In the genomic region with DNA sequence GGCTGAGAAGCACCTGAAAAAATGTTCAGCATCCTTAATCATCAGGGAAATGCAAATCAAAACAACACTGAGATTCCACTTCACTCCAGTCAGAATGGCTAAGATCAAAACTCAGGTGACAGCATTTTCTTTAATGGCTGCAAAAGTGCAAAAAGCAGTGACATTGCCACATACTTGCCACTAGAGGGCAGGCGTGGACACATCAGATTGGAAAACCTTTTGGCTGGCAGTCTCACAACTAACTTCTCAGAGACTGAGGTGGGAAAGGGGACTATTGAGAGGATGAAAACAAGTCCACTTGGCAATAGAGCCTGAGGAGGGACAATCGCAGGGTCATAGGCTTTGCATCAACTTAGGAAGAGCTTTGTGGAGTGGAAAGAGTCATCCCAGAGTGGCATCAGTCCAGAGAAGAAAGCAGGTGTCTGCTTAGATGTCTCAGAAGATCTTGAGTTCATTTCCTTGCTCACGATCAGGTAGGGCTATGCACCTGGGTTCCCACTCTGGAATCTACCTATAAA, we compare ENCODE assay signal across 8 mouse cellular contexts. TPM values are rescaled to one million over a fixed set of nuclear protein-coding genes. Genes with fewer than 3 reads are reported as not detected.
DNase-seq lines count a peak whose midpoint lies in the region; ATAC-seq and TF ChIP-seq lines count a peak whose summit lies in the region.

No protein-coding gene starts in this region.

- no peaks in the 10 kb centered on the region for H3K36me3 ChIP-seq in forebrain, embryonic 10.5 days (replicated peaks)
- H3K36me3 ChIP-seq in forebrain, embryonic 13.5 days (ENCODE audit: poor library complexity, severe bottlenecking): no peaks in the 10 kb centered on the region
- no peaks in the 10 kb centered on the region for H3K36me3 ChIP-seq in liver, adult 2 months (ENCODE audit: control insufficient read depth, insufficient read depth, low read length)
- no peaks in the 10 kb centered on the region for H3K36me3 ChIP-seq in liver, embryonic 12.5 days
- H3K36me3 ChIP-seq in hindbrain, embryonic 14.5 days (replicated peaks; ENCODE audit: control insufficient read depth, insufficient read depth): no peaks in the 10 kb centered on the region; the same call in 1 of the 2 replicates

- peak; percentile 52 for DNase-seq in forebrain, embryonic 10.5 days (ENCODE audit: extremely low spot score, low spot score)
- DNase-seq in liver, adult 2 months (ENCODE audit: extremely low read depth, low read depth, low spot score): peak; percentile 39
- peak; percentile 34 for DNase-seq in c-Kit-positive CD71-positive TER-119-positive erythroid progenitor cells, embryonic 14.5 days (ENCODE audit: low spot score)
- DNase-seq in hindbrain, embryonic 14.5 days (ENCODE audit: low spot score): peak; percentile 80
- no peak for DNase-seq in ovary, adult 18-20 months (ENCODE audit: low spot score)

- no peak for ATAC-seq in forebrain, embryonic 13.5 days
- no peak for ATAC-seq in liver, embryonic 12.5 days
- no peak; the same call in 1 of the 2 replicates for ATAC-seq in hindbrain, embryonic 14.5 days (ENCODE audit: low FRiP score)
- ATAC-seq in megakaryocyte-erythroid progenitor cell, adult 5-6 weeks (replicated peaks; ENCODE audit: low FRiP score, low TSS enrichment, poor library complexity, severe bottlenecking): peak; percentile 81; the same call in 1 of the 2 replicates

- no peak overlapping the region for H3K9ac ChIP-seq in forebrain, embryonic 13.5 days
- H3K9ac ChIP-seq in liver, adult 2 months (ENCODE audit: low read depth, low read length): no peak overlapping the region
- H3K9ac ChIP-seq in liver, embryonic 12.5 days: no peak overlapping the region
- H3K9ac ChIP-seq in hindbrain, embryonic 14.5 days: no peak overlapping the region

- no peaks in the 10 kb centered on the region for H3K79me2 ChIP-seq in liver, adult 2 months (ENCODE audit: control insufficient read depth, insufficient read depth, low read length)

- H3K9me3 ChIP-seq in forebrain, embryonic 10.5 days: no peaks in the 10 kb centered on the region
- no peaks in the 10 kb centered on the region for H3K9me3 ChIP-seq in forebrain, embryonic 13.5 days (replicated peaks)
- H3K9me3 ChIP-seq in liver, embryonic 12.5 days (replicated peaks): no peaks in the 10 kb centered on the region
- no peaks in the 10 kb centered on the region for H3K9me3 ChIP-seq in hindbrain, embryonic 14.5 days (ENCODE audit: control insufficient read depth, low read length)

- H3K27me3 ChIP-seq in forebrain, embryonic 10.5 days (ENCODE audit: poor library complexity, severe bottlenecking): no peaks in the 10 kb centered on the region
- no peaks in the 10 kb centered on the region for H3K27me3 ChIP-seq in forebrain, embryonic 13.5 days
- no peaks in the 10 kb centered on the region for H3K27me3 ChIP-seq in liver, adult 2 months (ENCODE audit: control insufficient read depth, insufficient read depth, low read length)
- no peaks in the 10 kb centered on the region for H3K27me3 ChIP-seq in liver, embryonic 12.5 days (replicated peaks)
- H3K27me3 ChIP-seq in hindbrain, embryonic 14.5 days (ENCODE audit: control insufficient read depth, insufficient read depth, low read length): no peaks in the 10 kb centered on the region

- 47% methylated on average over 3 of the region's 3 CpGs for WGBS in forebrain, embryonic 10.5 days
- WGBS in forebrain, embryonic 13.5 days: 43% methylated on average over 3 of the region's 3 CpGs
- 42% methylated on average over 3 of the region's 3 CpGs for WGBS in liver, adult 2 months
- 16% methylated on average over 3 of the region's 3 CpGs for WGBS in liver, embryonic 12.5 days (ENCODE audit: insufficient replicate concordance)
- WGBS in hindbrain, embryonic 14.5 days: 45% methylated on average over 3 of the region's 3 CpGs

- H3K27ac ChIP-seq in forebrain, embryonic 10.5 days: no peak overlapping the region
- no peak overlapping the region for H3K27ac ChIP-seq in forebrain, embryonic 13.5 days
- H3K27ac ChIP-seq in liver, adult 2 months (replicated peaks; ENCODE audit: insufficient read depth, low read depth, low read length): no peak overlapping the region
- H3K27ac ChIP-seq in liver, embryonic 12.5 days: no peak overlapping the region
- no peak overlapping the region for H3K27ac ChIP-seq in hindbrain, embryonic 14.5 days

- peak; percentile 68 for TF ChIP-seq CTCF in liver, adult 2 months (IDR thresholded peaks at IDR 0.05; ENCODE audit: low read depth, low read length)

- no peak for TF ChIP-seq POLR2A in liver, adult 2 months (IDR thresholded peaks at IDR 0.05; ENCODE audit: extremely low read depth, insufficient read depth, low read length)

- H3K4me2 ChIP-seq in forebrain, embryonic 13.5 days: no peak overlapping the region
- H3K4me2 ChIP-seq in liver, embryonic 12.5 days: no peak overlapping the region
- no peak overlapping the region for H3K4me2 ChIP-seq in hindbrain, embryonic 14.5 days (replicated peaks)

- H3K4me1 ChIP-seq in forebrain, embryonic 10.5 days: peaks cover 7% of the 10 kb centered on the region; the same call in 1 of the 2 replicates
- no peaks in the 10 kb centered on the region for H3K4me1 ChIP-seq in forebrain, embryonic 13.5 days
- no peaks in the 10 kb centered on the region; the same call in 1 of the 2 replicates for H3K4me1 ChIP-seq in liver, adult 2 months (ENCODE audit: control insufficient read depth, insufficient read depth, low read length)
- H3K4me1 ChIP-seq in liver, embryonic 12.5 days: no peaks in the 10 kb centered on the region
- no peaks in the 10 kb centered on the region; the same call in 1 of the 2 replicates for H3K4me1 ChIP-seq in hindbrain, embryonic 14.5 days (replicated peaks; ENCODE audit: control insufficient read depth, insufficient read depth, low read length)

- no peak overlapping the region for H3K4me3 ChIP-seq in forebrain, embryonic 10.5 days
- H3K4me3 ChIP-seq in forebrain, embryonic 13.5 days: no peak overlapping the region
- H3K4me3 ChIP-seq in liver, adult 2 months (ENCODE audit: insufficient read depth, low read depth, low read length): no peak overlapping the region
- no peak overlapping the region for H3K4me3 ChIP-seq in liver, embryonic 12.5 days
- no peak overlapping the region for H3K4me3 ChIP-seq in hindbrain, embryonic 14.5 days (replicated peaks; ENCODE audit: low read length)

RNA-seq across cellular contexts. Expression of a gene that starts 25.0 kb away (rescaled TPM):
- polyA plus RNA-seq in forebrain, embryonic 10.5 days (2016; fragmentation: Nextera tagmentation; extraction: Ambion mirVana): 3.9 and 4.5 TPM in 2 replicates
- polyA plus RNA-seq in forebrain, embryonic 13.5 days (2015; fragmentation: Nextera tagmentation; extraction: Ambion mirVana): 7.6 and 10.7 TPM in 2 replicates
- total RNA-seq in liver, adult 2 months (2014; rRNA removed): 0.83 and 1.1 TPM in 2 replicates
- 0.81 and 1.3 TPM in 2 replicates for polyA plus RNA-seq in liver, adult 2 months (2012; rRNA removed)
- polyA plus RNA-seq in liver, embryonic 12.5 days (2016; fragmentation: Nextera tagmentation; extraction: Ambion mirVana): 0.42 and 0.57 TPM in 2 replicates
- polyA plus RNA-seq in hindbrain, embryonic 14.5 days (2014; fragmentation: Nextera tagmentation; extraction: Ambion mirVana): 33.1 and 33.6 TPM in 2 replicates
- 0.32 and 0.59 TPM in 2 replicates for total RNA-seq in megakaryocyte-erythroid progenitor cell, adult 5-6 weeks (2014; fragmentation: Nextera tagmentation)
- total RNA-seq in megakaryocyte-erythroid progenitor cell, adult 5-6 weeks (2017): 0.08 and 0.14 TPM in 2 replicates
